Mouse (Mus musculus) E14TG2a.4 (cell line): ENCODE measurements at regions not wholly inside any gene's neighbourhood (a gene's known extent, or its start where the extent isn't known, plus 50 kb on each side); places are given as distances from the start of the nearest gene placed in this dataset.

Source experiments
- CTCF ChIP-seq: conservative IDR thresholded peaks from 2 replicates; pipeline ENCODE4 v1.5.1; 2014; ENCODE audit warnings: low read length
- NANOG ChIP-seq: IDR thresholded peaks from 2 replicates; pipeline ENCODE4 v1.6.1; 2014; ENCODE audit warnings: borderline replicate concordance, low read length, mixed read lengths
- POU5F1 ChIP-seq: IDR thresholded peaks from 2 replicates; pipeline ENCODE4 v1.6.1; 2014; ENCODE audit warnings: low read length, borderline replicate concordance

DNA sequence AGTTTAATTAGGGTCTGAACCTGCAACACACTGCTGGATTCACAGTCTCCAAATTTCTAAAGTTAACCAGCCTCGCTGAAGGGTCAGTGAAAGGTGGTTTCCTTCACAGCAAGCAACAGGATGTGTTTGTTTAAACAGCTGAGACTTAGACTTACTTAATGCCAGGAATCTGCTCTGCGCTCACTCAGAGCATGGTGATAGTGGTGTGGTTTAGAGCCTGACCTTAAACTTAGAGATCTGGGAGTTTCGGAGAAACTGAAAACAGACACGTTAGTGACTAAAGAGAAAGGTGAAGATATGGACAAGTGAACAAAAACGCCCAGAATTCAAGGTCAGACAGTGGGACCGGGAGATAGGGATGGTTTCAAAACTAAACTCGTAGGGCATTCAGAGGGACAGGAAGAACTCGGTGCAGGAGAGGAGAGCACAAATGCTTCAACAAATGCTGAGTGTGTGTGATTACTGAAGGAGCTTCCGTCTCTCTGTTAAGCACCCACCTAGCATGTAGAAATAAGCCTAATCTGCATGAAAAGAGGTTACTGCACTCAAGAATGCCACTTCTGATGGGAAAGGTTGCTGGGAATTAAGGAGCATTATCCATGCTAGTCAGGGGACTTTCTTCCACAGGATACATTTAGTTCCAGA, 97.2 kb upstream of the Ifngr1 start:
- TF ChIP-seq CTCF (no peak), NANOG (peak; percentile 62; the same call in 1 of the 2 replicates), POU5F1 (no peak)
